Mouse (Mus musculus): Measurements from ENCODE around the gene Arhgap6. TPM values are rescaled to one million over a fixed set of nuclear protein-coding genes. Genes with fewer than 3 reads are reported as not detected.
A peak's percentile ranks its signal among the peaks of the same experiment; 100 is the strongest.

Gene Arhgap6
- polyA plus RNA-seq, 2 experiments, result 1.2 to 2.3 TPM

DNA sequence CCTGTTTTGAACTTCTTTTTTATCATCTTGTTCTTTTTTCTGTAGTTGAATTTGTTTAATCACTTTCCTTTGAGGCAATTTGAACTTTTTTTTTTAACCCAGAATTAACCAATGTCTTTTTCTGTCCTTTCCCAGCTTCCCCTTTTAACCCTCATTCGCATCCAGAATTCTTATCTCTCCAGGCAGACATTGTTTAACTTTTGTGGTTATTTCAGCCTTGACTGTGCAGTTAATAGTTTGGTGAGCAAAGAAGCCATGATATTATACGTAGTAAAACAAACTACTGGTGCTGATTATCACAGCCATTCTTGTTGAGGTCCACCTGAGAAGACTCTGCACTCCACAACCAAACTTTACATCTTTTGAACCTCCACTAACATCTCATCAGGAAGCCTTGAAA, 299.7 kb downstream of the Arhgap6 start:
- no peak overlapping the region for H3K4me3 ChIP-seq (ENCODE audit: insufficient read depth in 1 of 2, low read depth in 2 of 2, low read length in 2 of 2)
- no peak overlapping the region for H3K27ac ChIP-seq
- H3K36me3 ChIP-seq (replicated peaks; ENCODE audit: control insufficient read depth, insufficient read depth, low read depth), result no peaks in the 10 kb centered on the region
- H3K27me3 ChIP-seq (ENCODE audit: control insufficient read depth, insufficient read depth, low read length), result no peaks in the 10 kb centered on the region
- peaks cover 0 to 9% of the 10 kb centered on the region in 2 experiments; a peak in 1 of 4 replicates for H3K4me1 ChIP-seq (replicated peaks; ENCODE audit: control insufficient read depth in 2 of 2, insufficient read depth in 2 of 2, low read length in 1 of 2)
- DNase-seq (ENCODE audit: low read depth in 3 of 3, low spot score in 3 of 3) (peak in 1 of 3 experiments; percentile 17), ATAC-seq (ENCODE audit: insufficient read depth) (peak; percentile 47; the same call in 1 of the 2 replicates)
- no peak overlapping the region for H3K4me2 ChIP-seq (ENCODE audit: low read depth)
- TF ChIP-seq CTCF (IDR thresholded peaks at IDR 0.05; ENCODE audit: low read depth) (no peak), EP300 (IDR thresholded peaks at IDR 0.05; ENCODE audit: low read depth) (peak; percentile 54; the same call in 1 of the 2 replicates)
- H3K9me3 ChIP-seq (ENCODE audit: control insufficient read depth, low read length), result no peaks in the 10 kb centered on the region
- H3K9ac ChIP-seq (replicated peaks), result no peak overlapping the region
- 12% methylated on average over 2 of the region's 2 CpGs for WGBS (ENCODE audit: insufficient replicate concordance)

DNA sequence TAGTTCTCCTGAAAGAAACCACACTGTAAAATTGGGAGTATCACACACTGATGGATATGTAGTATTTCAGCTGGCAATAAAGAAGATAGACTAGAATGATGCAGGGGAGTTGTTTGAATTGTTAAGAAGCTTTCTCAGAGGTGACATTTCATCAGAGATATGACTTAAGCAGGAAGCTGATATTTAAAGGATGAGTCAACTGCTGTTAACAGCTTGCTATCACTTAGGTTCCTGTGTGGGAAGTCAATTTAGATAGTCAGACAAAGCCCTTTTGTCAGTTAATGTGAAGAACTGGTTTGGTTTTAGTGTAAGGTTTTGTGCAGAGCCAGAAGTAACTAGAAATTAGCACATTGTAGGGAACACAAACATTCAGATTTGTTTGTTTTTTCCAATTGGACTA, 300.7 kb downstream of the Arhgap6 start:
- no peaks in the 10 kb centered on the region for H3K27me3 ChIP-seq (ENCODE audit: control insufficient read depth, insufficient read depth, low read length)
- no peak overlapping the region for H3K4me2 ChIP-seq (ENCODE audit: low read depth)
- no peaks in the 10 kb centered on the region for H3K9me3 ChIP-seq (ENCODE audit: control insufficient read depth, low read length)
- H3K4me1 ChIP-seq (replicated peaks; ENCODE audit: control insufficient read depth in 2 of 2, insufficient read depth in 2 of 2, low read length in 1 of 2), result peaks cover 0 to 9% of the 10 kb centered on the region in 2 experiments; a peak in 1 of 4 replicates
- no peak overlapping the region for H3K4me3 ChIP-seq (ENCODE audit: insufficient read depth in 1 of 2, low read depth in 2 of 2, low read length in 2 of 2)
- no peak overlapping the region for H3K27ac ChIP-seq
- TF ChIP-seq CTCF (IDR thresholded peaks at IDR 0.05; ENCODE audit: low read depth), result no peak
- TF ChIP-seq EP300 (IDR thresholded peaks at IDR 0.05; ENCODE audit: low read depth), result peak; percentile 79
- H3K36me3 ChIP-seq (replicated peaks; ENCODE audit: control insufficient read depth, insufficient read depth, low read depth), result no peaks in the 10 kb centered on the region
- H3K9ac ChIP-seq (replicated peaks), result no peak overlapping the region
- ATAC-seq (ENCODE audit: insufficient read depth) (peak; percentile 55; the same call in 1 of the 2 replicates), DNase-seq (ENCODE audit: low read depth in 3 of 3, low spot score in 3 of 3) (no peak)

DNA sequence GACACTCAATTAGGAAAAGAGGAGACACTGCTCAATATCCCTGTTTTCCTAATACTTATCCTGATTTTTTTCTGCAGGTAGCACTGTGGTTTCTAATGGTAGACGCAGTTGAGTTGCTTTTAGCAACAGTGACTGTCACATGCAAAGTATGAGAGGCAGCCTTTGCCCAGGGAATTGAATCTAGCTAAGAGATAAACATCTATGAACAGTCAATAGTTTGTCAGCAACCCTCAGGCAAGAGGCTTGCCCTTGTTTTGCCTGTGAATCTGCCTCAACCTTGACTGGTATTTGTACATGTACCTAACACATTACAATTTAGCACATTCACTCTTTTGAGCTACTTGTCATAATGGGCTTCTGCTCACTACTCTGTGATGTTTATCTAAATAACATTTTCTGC, 307.8 kb downstream of the Arhgap6 start:
- H3K27ac ChIP-seq, result no peak overlapping the region
- no peak overlapping the region for H3K4me3 ChIP-seq (ENCODE audit: insufficient read depth in 1 of 2, low read depth in 2 of 2, low read length in 2 of 2)
- WGBS (ENCODE audit: insufficient replicate concordance), result 57% methylated on average over 1 of the region's 1 CpGs
- no peaks in the 10 kb centered on the region for H3K36me3 ChIP-seq (replicated peaks; ENCODE audit: control insufficient read depth, insufficient read depth, low read depth)
- no peaks in the 10 kb centered on the region for H3K27me3 ChIP-seq (ENCODE audit: control insufficient read depth, insufficient read depth, low read length)
- no peak overlapping the region for H3K4me2 ChIP-seq (ENCODE audit: low read depth)
- peaks cover 3 to 10% of the 10 kb centered on the region in 2 experiments; a peak in 3 of 4 replicates for H3K4me1 ChIP-seq (replicated peaks; ENCODE audit: control insufficient read depth in 2 of 2, insufficient read depth in 2 of 2, low read length in 1 of 2)
- no peaks in the 10 kb centered on the region for H3K9me3 ChIP-seq (ENCODE audit: control insufficient read depth, low read length)
- H3K9ac ChIP-seq (replicated peaks), result no peak overlapping the region
- no peak for TF ChIP-seq CTCF (IDR thresholded peaks at IDR 0.05; ENCODE audit: low read depth)
- no peak for TF ChIP-seq EP300 (IDR thresholded peaks at IDR 0.05; ENCODE audit: low read depth)
- no peak for ATAC-seq (ENCODE audit: insufficient read depth)
- DNase-seq (ENCODE audit: low read depth in 3 of 3, low spot score in 3 of 3), result no peak

GRCm38 (mm10) chrX:169106048-169106622, 311.2 kb downstream of the Arhgap6 start:
- H3K36me3 ChIP-seq (replicated peaks; ENCODE audit: control insufficient read depth, insufficient read depth, low read depth), result no peaks in the 10 kb centered on the region
- H3K9me3 ChIP-seq (ENCODE audit: control insufficient read depth, low read length), result no peaks in the 10 kb centered on the region
- ATAC-seq (ENCODE audit: insufficient read depth) (peak; percentile 86), DNase-seq (ENCODE audit: low read depth in 3 of 3, low spot score in 3 of 3) (peak; percentile 57 to 64 (median 59))
- WGBS (ENCODE audit: insufficient replicate concordance), result 19% methylated on average over 4 of the region's 4 CpGs
- H3K4me1 ChIP-seq (replicated peaks; ENCODE audit: control insufficient read depth in 2 of 2, insufficient read depth in 2 of 2, low read length in 1 of 2), result peaks cover 6 to 13% of the 10 kb centered on the region in 2 experiments; a peak in 3 of 4 replicates
- no peaks in the 10 kb centered on the region for H3K27me3 ChIP-seq (ENCODE audit: control insufficient read depth, insufficient read depth, low read length)
- no peak overlapping the region; a peak in 1 of 4 replicates for H3K4me3 ChIP-seq (ENCODE audit: insufficient read depth in 1 of 2, low read depth in 2 of 2, low read length in 2 of 2)
- H3K27ac ChIP-seq, result peak overlapping the region; percentile 65
- H3K9ac ChIP-seq (replicated peaks), result peak overlapping the region; percentile 31; the same call in 1 of the 2 replicates
- TF ChIP-seq EP300 (IDR thresholded peaks at IDR 0.05; ENCODE audit: low read depth) (peak; percentile 67), CTCF (IDR thresholded peaks at IDR 0.05; ENCODE audit: low read depth) (no peak)
- H3K4me2 ChIP-seq (ENCODE audit: low read depth), result peak overlapping the region; percentile 45

DNA sequence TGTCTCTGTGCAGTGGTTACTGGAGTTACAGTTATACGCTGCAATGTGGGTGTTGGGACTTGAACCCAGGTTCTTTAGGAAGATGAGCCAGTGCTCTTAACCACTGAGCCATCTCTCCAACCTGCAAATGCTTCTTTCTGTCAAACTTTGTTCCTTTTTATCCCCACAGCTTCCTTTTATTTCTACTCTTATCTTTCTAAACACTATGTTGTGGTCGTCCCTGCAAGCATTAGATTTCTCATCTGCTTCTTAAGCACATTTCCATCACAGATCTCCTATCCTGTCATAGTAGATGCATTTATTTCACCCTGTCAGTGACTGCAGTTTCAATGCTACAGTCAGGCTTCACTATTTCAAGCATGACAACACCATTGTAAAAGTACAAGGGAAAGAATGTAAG, 312.5 kb downstream of the Arhgap6 start:
- Histone ChIP-seq H3K4me3 (ENCODE audit: insufficient read depth in 1 of 2, low read depth in 2 of 2, low read length in 2 of 2) (no peak overlapping the region), H3K9me3 (ENCODE audit: control insufficient read depth, low read length) (no peaks in the 10 kb centered on the region), H3K27me3 (ENCODE audit: control insufficient read depth, insufficient read depth, low read length) (no peaks in the 10 kb centered on the region), H3K27ac (peak overlapping the region; percentile 30), H3K4me1 (replicated peaks; ENCODE audit: control insufficient read depth in 2 of 2, insufficient read depth in 2 of 2, low read length in 1 of 2) (peaks cover 6 to 13% of the 10 kb centered on the region in 2 experiments; a peak in 3 of 4 replicates), H3K9ac (replicated peaks) (no peak overlapping the region), H3K36me3 (replicated peaks; ENCODE audit: control insufficient read depth, insufficient read depth, low read depth) (no peaks in the 10 kb centered on the region), H3K4me2 (ENCODE audit: low read depth) (peak overlapping the region; percentile 45)
- DNase-seq (ENCODE audit: low read depth in 3 of 3, low spot score in 3 of 3), result peak; percentile 45 to 58 (median 53)
- 14% methylated on average over 2 of the region's 2 CpGs for WGBS (ENCODE audit: insufficient replicate concordance)
- peak; percentile 73 for ATAC-seq (ENCODE audit: insufficient read depth)
- peak; percentile 83 for TF ChIP-seq EP300 (IDR thresholded peaks at IDR 0.05; ENCODE audit: low read depth)
- no peak for TF ChIP-seq CTCF (IDR thresholded peaks at IDR 0.05; ENCODE audit: low read depth)

Data from liver, embryonic 14.5 days (tissue).